Mouse (Mus musculus): ENCODE measurements around the gene Mocs2. TPM values are rescaled to one million over a fixed set of nuclear protein-coding genes. Genes with fewer than 3 reads are reported as not detected.

Gene Mocs2
- polyA plus RNA-seq, 1 experiment from 2014 or later, result 104 TPM

GRCm38 (mm10) chr13:114856269-114856627, 38.2 kb downstream of the Mocs2 start:
- no peaks in the 10 kb centered on the region for H3K4me1 ChIP-seq (ENCODE audit: control insufficient read depth, insufficient read depth, low read length)
- peak overlapping the region; percentile 27; the same call in 1 of the 2 replicates for H3K4me2 ChIP-seq (ENCODE audit: low read depth, low read length)
- H3K9ac ChIP-seq (ENCODE audit: low read depth, low read length), result no peak overlapping the region
- 43% methylated on average over 7 of the region's 7 CpGs for WGBS
- H3K27me3 ChIP-seq (replicated peaks; ENCODE audit: control insufficient read depth, insufficient read depth, low read length), result no peaks in the 10 kb centered on the region
- no peaks in the 10 kb centered on the region for H3K9me3 ChIP-seq (ENCODE audit: control insufficient read depth, low read length)
- ATAC-seq (ENCODE audit: low read depth), result no peak
- no peaks in the 10 kb centered on the region for H3K36me3 ChIP-seq (ENCODE audit: control insufficient read depth, insufficient read depth, low read length)
- H3K27ac ChIP-seq (replicated peaks; ENCODE audit: low read depth, low read length), result no peak overlapping the region
- no peak for DNase-seq (ENCODE audit: low spot score)
- H3K4me3 ChIP-seq (ENCODE audit: low read depth, low read length), result no peak overlapping the region

- H3K27ac ChIP-seq (replicated peaks; ENCODE audit: low read depth, low read length), result no peak overlapping the region
- no peak for ATAC-seq (ENCODE audit: low read depth)
- WGBS, result 91% methylated on average over 4 of the region's 4 CpGs
These were observed 39.5 kb downstream of the Mocs2 start for GRCm38 (mm10) chr13:114857525-114857924.

GRCm38 (mm10) chr13:114874738-114875137, 56.7 kb downstream of the Mocs2 start:
- Histone ChIP-seq H3K9ac (ENCODE audit: low read depth, low read length) (no peak overlapping the region), H3K27me3 (replicated peaks; ENCODE audit: control insufficient read depth, insufficient read depth, low read length) (no peaks in the 10 kb centered on the region), H3K9me3 (ENCODE audit: control insufficient read depth, low read length) (no peaks in the 10 kb centered on the region), H3K4me1 (ENCODE audit: control insufficient read depth, insufficient read depth, low read length) (no peaks in the 10 kb centered on the region), H3K36me3 (ENCODE audit: control insufficient read depth, insufficient read depth, low read length) (no peaks in the 10 kb centered on the region), H3K4me3 (ENCODE audit: low read depth, low read length) (no peak overlapping the region), H3K27ac (replicated peaks; ENCODE audit: low read depth, low read length) (no peak overlapping the region), H3K4me2 (ENCODE audit: low read depth, low read length) (no peak overlapping the region)
- DNase-seq (ENCODE audit: low spot score) (no peak), ATAC-seq (ENCODE audit: low read depth) (no peak)
- WGBS, result 87% methylated on average over 6 of the region's 6 CpGs

More at GRCm38 (mm10) chr13:114857525-114857924, 39.5 kb downstream of the Mocs2 start:
- no peak for DNase-seq (ENCODE audit: low spot score)
- Histone ChIP-seq H3K4me3 (ENCODE audit: low read depth, low read length) (no peak overlapping the region), H3K4me1 (ENCODE audit: control insufficient read depth, insufficient read depth, low read length) (no peaks in the 10 kb centered on the region), H3K4me2 (ENCODE audit: low read depth, low read length) (no peak overlapping the region), H3K9me3 (ENCODE audit: control insufficient read depth, low read length) (no peaks in the 10 kb centered on the region), H3K9ac (ENCODE audit: low read depth, low read length) (no peak overlapping the region), H3K36me3 (ENCODE audit: control insufficient read depth, insufficient read depth, low read length) (no peaks in the 10 kb centered on the region), H3K27me3 (replicated peaks; ENCODE audit: control insufficient read depth, insufficient read depth, low read length) (no peaks in the 10 kb centered on the region)

GRCm38 (mm10) chr13:114876005-114876520, 58.0 kb downstream of the Mocs2 start:
- Histone ChIP-seq H3K4me3 (ENCODE audit: low read depth, low read length) (no peak overlapping the region), H3K36me3 (ENCODE audit: control insufficient read depth, insufficient read depth, low read length) (no peaks in the 10 kb centered on the region), H3K9me3 (ENCODE audit: control insufficient read depth, low read length) (no peaks in the 10 kb centered on the region), H3K27ac (replicated peaks; ENCODE audit: low read depth, low read length) (no peak overlapping the region), H3K4me2 (ENCODE audit: low read depth, low read length) (no peak overlapping the region), H3K9ac (ENCODE audit: low read depth, low read length) (no peak overlapping the region), H3K27me3 (replicated peaks; ENCODE audit: control insufficient read depth, insufficient read depth, low read length) (no peaks in the 10 kb centered on the region), H3K4me1 (ENCODE audit: control insufficient read depth, insufficient read depth, low read length) (no peaks in the 10 kb centered on the region)
- ATAC-seq (ENCODE audit: low read depth), result no peak
- DNase-seq (ENCODE audit: low spot score), result no peak
- 84% methylated on average over 2 of the region's 2 CpGs for WGBS

- WGBS, result 86% methylated on average over 11 of the region's 11 CpGs
- no peak overlapping the region for H3K4me2 ChIP-seq (ENCODE audit: low read depth, low read length)
- DNase-seq (ENCODE audit: low spot score) (no peak), ATAC-seq (ENCODE audit: low read depth) (no peak)
- H3K36me3 ChIP-seq (ENCODE audit: control insufficient read depth, insufficient read depth, low read length), result no peaks in the 10 kb centered on the region
- no peaks in the 10 kb centered on the region for H3K9me3 ChIP-seq (ENCODE audit: control insufficient read depth, low read length)
- H3K4me1 ChIP-seq (ENCODE audit: control insufficient read depth, insufficient read depth, low read length), result no peaks in the 10 kb centered on the region
- H3K27me3 ChIP-seq (replicated peaks; ENCODE audit: control insufficient read depth, insufficient read depth, low read length), result no peaks in the 10 kb centered on the region
- H3K9ac ChIP-seq (ENCODE audit: low read depth, low read length), result no peak overlapping the region
- no peak overlapping the region for H3K4me3 ChIP-seq (ENCODE audit: low read depth, low read length)
- H3K27ac ChIP-seq (replicated peaks; ENCODE audit: low read depth, low read length), result no peak overlapping the region
These were observed 60.6 kb downstream of the Mocs2 start for GRCm38 (mm10) chr13:114878667-114879066.

Other genes with a start within 250 kb of the Mocs2 start
- gene Itga2, start 113.9 kb downstream of the Mocs2 start, polyA plus RNA-seq (2014; fragmentation: Nextera tagmentation; extraction: Ambion mirVana), result 3.4 and 5.0 TPM in 2 replicates